Mouse (Mus musculus) limb, embryonic 14.5 days (tissue): Measurements from ENCODE around the gene Slc1a2. TPM values are rescaled to one million over a fixed set of nuclear protein-coding genes. Genes with fewer than 3 reads are reported as not detected.
A peak's percentile ranks its signal among the peaks of the same experiment; 100 is the strongest.

Source experiments
- ATAC-seq: fragments of 200-750 bp; cut with Nextera tagmentation; 2 replicates; pipeline ENCODE4 v1.8.0; 2017; ENCODE audit warnings: low read depth, moderate number of reproducible peaks, moderate TSS enrichment; ENCODE audit not compliant: low FRiP score
- DNase-seq: peaks from one replicate; pipeline ENCODE4 v3.0.0-alpha.2; 2015; ENCODE audit warnings: low spot score
- H3K27ac ChIP-seq: fragments of 300-500 bp; sonication (generic); replicated peaks from 2 replicates; pipeline ENCODE4 v1.5.1; 2014; ENCODE audit warnings: low read depth, mild to moderate bottlenecking, low read length, moderate library complexity, mixed read lengths
- H3K27me3 ChIP-seq: fragments of 300-500 bp; sonication (generic); 2 replicates; pipeline ENCODE4 v1.6.1; 2014; ENCODE audit warnings: low read length, mixed read lengths; ENCODE audit not compliant: control insufficient read depth, insufficient read depth
- H3K36me3 ChIP-seq: fragments of 300-500 bp; sonication (generic); 2 replicates; pipeline ENCODE4 v1.6.1; 2014; ENCODE audit warnings: mild to moderate bottlenecking, low read length, moderate library complexity, mixed read lengths; ENCODE audit not compliant: control insufficient read depth, insufficient read depth
- H3K4me1 ChIP-seq: fragments of 300-500 bp; sonication (generic); 2 replicates; pipeline ENCODE4 v1.6.1; 2014; ENCODE audit warnings: antibody characterized with exemption, low read length, mixed read lengths; ENCODE audit not compliant: control insufficient read depth, insufficient read depth
- H3K4me2 ChIP-seq: fragments of 300-500 bp; sonication (generic); replicated peaks from 2 replicates; pipeline ENCODE4 v1.6.1; 2014; ENCODE audit warnings: low read depth, mild to moderate bottlenecking, low read length, moderate library complexity; ENCODE audit not compliant: severe bottlenecking
- H3K4me3 ChIP-seq: fragments of 300-500 bp; sonication (generic); replicated peaks from 2 replicates; pipeline ENCODE4 v1.5.1; 2014; ENCODE audit warnings: low read length
- H3K9ac ChIP-seq: fragments of 300-500 bp; sonication (generic); 2 replicates; pipeline ENCODE4 v1.6.1; 2014; ENCODE audit warnings: mild to moderate bottlenecking, low read depth, low read length, moderate library complexity; ENCODE audit not compliant: severe bottlenecking
- H3K9me3 ChIP-seq: fragments of 300-500 bp; sonication (generic); 2 replicates; pipeline ENCODE4 v1.6.1; 2016; ENCODE audit warnings: low read length; ENCODE audit not compliant: control insufficient read depth
- POLR2A ChIP-seq: fragments of 200-500 bp; IDR thresholded peaks from 2 replicates; pipeline ENCODE4 v1.8.0; 2012; ENCODE audit warnings: inconsistent platforms, mild to moderate bottlenecking, moderate library complexity, borderline replicate concordance; ENCODE audit not compliant: insufficient read depth, insufficient read length; ENCODE audit errors: extremely low read depth
- WGBS: fragments of 180-500 bp; shearing (Covaris S2); extraction: QIAGEN DNeasy Blood & Tissue Kit; methylation state at CpG from one replicate; pipeline ENCODE4 v1.1.7; 2014; 5-methylcytosine and 5-hydroxymethylcytosine counted together
- polyA plus RNA-seq, 2 experiments: library from polyadenylated mRNA; depleted of rRNA in 1 of 2; stranded (reverse) in 1 of 2; unstranded in 1 of 2; fragments of >200 nt; fragmentation: Nextera tagmentation in 1 of 2; extraction: Ambion mirVana in 1 of 2; gene quantifications; 2 replicates each; pipeline versions ENCODE4 v1.2.1 to v1.2.3; 2012 to 2014

The Slc1a2 gene
- polyA plus RNA-seq, 2 experiments: 0.89 to 1.6 TPM

DNA sequence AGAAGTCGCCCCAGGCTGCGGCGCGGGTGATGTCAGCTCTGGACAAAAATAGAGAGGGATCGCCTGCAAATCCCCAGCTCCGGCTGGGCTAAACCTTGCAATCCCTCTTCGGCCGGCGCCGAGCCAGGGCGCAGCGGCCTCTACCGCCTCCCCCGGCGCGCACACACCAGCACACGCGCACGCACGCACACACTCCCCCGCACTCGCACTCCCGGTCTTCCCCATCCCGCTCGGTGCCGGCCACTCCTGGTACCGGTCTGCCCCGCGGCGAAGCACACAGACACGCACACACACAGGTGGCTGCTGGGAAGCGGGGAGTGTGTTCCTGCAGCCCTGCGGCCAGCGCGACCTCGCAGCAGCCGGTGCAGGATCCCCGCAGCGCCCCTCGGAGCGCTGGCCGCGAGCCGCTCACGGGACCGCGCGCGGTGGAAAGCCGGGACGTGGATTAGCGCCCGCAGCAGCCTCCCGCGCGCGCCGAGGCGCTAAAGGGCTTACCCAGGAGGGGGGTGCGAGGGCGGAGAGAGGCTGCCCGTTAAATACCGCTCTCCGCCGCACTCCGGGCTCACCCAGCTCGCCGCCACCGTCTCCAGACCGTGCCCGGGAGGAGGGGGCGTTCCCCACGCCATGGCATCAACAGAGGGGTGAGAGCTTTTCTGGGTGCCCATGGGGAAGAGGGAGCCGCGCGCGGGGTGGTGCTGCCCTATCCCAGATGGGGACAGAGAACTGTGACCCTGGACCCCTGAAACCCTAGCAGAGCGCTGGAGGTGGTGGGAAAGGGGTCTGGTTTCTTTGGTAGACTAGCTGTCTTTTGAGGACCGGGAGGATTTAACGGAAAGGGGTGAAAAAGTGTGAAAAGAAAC lies 432 bp downstream of the Slc1a2 start:
- Histone ChIP-seq H3K27ac (no peak overlapping the region), H3K27me3 (peaks cover 44% of the 10 kb centered on the region), H3K4me3 (peak overlapping the region; percentile 66), H3K9ac (peak overlapping the region; percentile 58), H3K4me1 (peaks cover 11% of the 10 kb centered on the region), H3K36me3 (no peaks in the 10 kb centered on the region), H3K9me3 (no peaks in the 10 kb centered on the region), H3K4me2 (peak overlapping the region; percentile 97)
- DNase-seq (peak; percentile 62), ATAC-seq (peak; percentile 80)
- 1% methylated on average over 49 of the region's 80 CpGs for WGBS
- TF ChIP-seq POLR2A: no peak

GRCm38 (mm10) chr2:102659521-102659830 lies 1.0 kb downstream of the Slc1a2 start:
- peak overlapping the region; percentile 66 for H3K4me3 ChIP-seq
- peak overlapping the region; percentile 97 for H3K4me2 ChIP-seq
- H3K27ac ChIP-seq: no peak overlapping the region
- DNase-seq (peak; percentile 30), ATAC-seq (peak; percentile 42; the same call in 1 of the 2 replicates)
- TF ChIP-seq POLR2A: no peak
- WGBS: 2% methylated on average over 10 of the region's 10 CpGs
- peaks cover 44% of the 10 kb centered on the region for H3K27me3 ChIP-seq
- peaks cover 11% of the 10 kb centered on the region for H3K4me1 ChIP-seq
- no peaks in the 10 kb centered on the region for H3K36me3 ChIP-seq
- 0 out of 2 replicates have a peak overlapping the region, but pooled peaks have one; percentile 58 for H3K9ac ChIP-seq
- no peaks in the 10 kb centered on the region for H3K9me3 ChIP-seq

- H3K27me3 ChIP-seq: peaks cover 44% of the 10 kb centered on the region
These were observed 2.6 kb downstream of the Slc1a2 start for GRCm38 (mm10) chr2:102661052-102661451.

DNA sequence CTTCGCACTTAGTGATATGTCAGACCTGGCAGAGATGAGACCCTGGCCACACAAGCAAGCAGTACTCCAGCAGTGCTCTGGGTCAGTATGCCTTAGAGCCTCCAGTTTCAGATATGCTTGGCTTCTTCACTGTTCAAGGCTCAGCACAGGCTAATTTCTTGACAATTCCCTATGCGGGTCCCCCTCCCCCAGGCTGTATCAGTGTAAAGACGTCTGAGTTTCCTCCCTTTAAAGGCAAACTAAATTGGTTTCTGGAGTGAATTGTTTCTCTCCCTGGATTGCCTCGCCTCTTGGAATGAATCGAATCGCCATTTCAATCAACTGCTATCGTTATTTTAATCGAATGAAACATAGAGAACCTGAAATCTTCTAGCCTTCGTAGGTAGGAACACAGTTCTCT lies 4.5 kb downstream of the Slc1a2 start:
- WGBS: 51% methylated on average over 9 of the region's 9 CpGs
- DNase-seq: no peak
- no peak for TF ChIP-seq POLR2A
- H3K4me2 ChIP-seq: no peak overlapping the region
- peaks cover 29% of the 10 kb centered on the region for H3K27me3 ChIP-seq
- no peak overlapping the region for H3K9ac ChIP-seq
- no peaks in the 10 kb centered on the region for H3K36me3 ChIP-seq
- peaks cover 11% of the 10 kb centered on the region for H3K4me1 ChIP-seq
- no peak for ATAC-seq
- H3K27ac ChIP-seq: no peak overlapping the region
- no peak overlapping the region for H3K4me3 ChIP-seq
- H3K9me3 ChIP-seq: no peaks in the 10 kb centered on the region

More at GRCm38 (mm10) chr2:102661052-102661451, 2.6 kb downstream of the Slc1a2 start:
- Histone ChIP-seq H3K9me3 (no peaks in the 10 kb centered on the region), H3K36me3 (no peaks in the 10 kb centered on the region), H3K4me2 (no peak overlapping the region), H3K4me1 (peaks cover 11% of the 10 kb centered on the region), H3K4me3 (no peak overlapping the region), H3K9ac (no peak overlapping the region), H3K27ac (no peak overlapping the region)
- DNase-seq: no peak
- no peak for ATAC-seq
- WGBS: 55% methylated on average over 2 of the region's 2 CpGs
- TF ChIP-seq POLR2A: no peak

GRCm38 (mm10) chr2:102663339-102663738 lies 4.9 kb downstream of the Slc1a2 start:
- TF ChIP-seq POLR2A: no peak
- no peaks in the 10 kb centered on the region for H3K36me3 ChIP-seq
- H3K9ac ChIP-seq: no peak overlapping the region
- no peaks in the 10 kb centered on the region for H3K9me3 ChIP-seq
- H3K27ac ChIP-seq: no peak overlapping the region
- DNase-seq: no peak
- no peak overlapping the region for H3K4me2 ChIP-seq
- no peak overlapping the region for H3K4me3 ChIP-seq
- peaks cover 25% of the 10 kb centered on the region for H3K27me3 ChIP-seq
- 11% methylated on average over 6 of the region's 6 CpGs for WGBS
- ATAC-seq: no peak
- peaks cover 7% of the 10 kb centered on the region for H3K4me1 ChIP-seq
